Mouse (Mus musculus) ES-Bruce4 (cell line): Measurements from ENCODE around the gene Elf1. TPM values are rescaled to one million over a fixed set of nuclear protein-coding genes. Genes with fewer than 3 reads are reported as not detected.
"Not testable (repeated sequence)": the region's sequence is repeated elsewhere in the genome, so short reads cannot be mapped to it uniquely, and the experiment has no call there.

ENCODE experiments used
- H3K27ac ChIP-seq: 2 replicates; pipeline ENCODE4 v1.5.1; 2012; ENCODE audit warnings: low read length, inconsistent platforms; ENCODE audit not compliant: insufficient read depth
- H3K27me3 ChIP-seq: 2 replicates; pipeline ENCODE4 v1.6.1; 2012; ENCODE audit warnings: mild to moderate bottlenecking, low read length, inconsistent platforms; ENCODE audit not compliant: control insufficient read depth, poor library complexity, insufficient read depth, severe bottlenecking
- H3K36me3 ChIP-seq: 2 replicates; pipeline ENCODE4 v1.6.1; 2012; ENCODE audit warnings: inconsistent platforms, mild to moderate bottlenecking, low read length, moderate library complexity; ENCODE audit not compliant: control insufficient read depth, poor library complexity, insufficient read depth, severe bottlenecking
- H3K4me1 ChIP-seq: one replicate; pipeline ENCODE4 v1.8.1; 2011; ENCODE audit warnings: low read length; ENCODE audit not compliant: control insufficient read depth, insufficient read depth
- H3K4me3 ChIP-seq: 2 replicates; pipeline ENCODE4 v1.5.1; 2011; ENCODE audit warnings: low read depth, mild to moderate bottlenecking, low read length
- H3K9ac ChIP-seq: 2 replicates; pipeline ENCODE4 v1.6.1; 2012; ENCODE audit warnings: low read depth, mild to moderate bottlenecking, inconsistent platforms; ENCODE audit not compliant: poor library complexity, severe bottlenecking
- H3K9me3 ChIP-seq: replicated peaks from 2 replicates; pipeline ENCODE4 v1.6.1; 2012; ENCODE audit warnings: mild to moderate bottlenecking, low read length, inconsistent platforms; ENCODE audit not compliant: control insufficient read depth, poor library complexity, insufficient read depth, severe bottlenecking
- CTCF ChIP-seq: IDR thresholded peaks from one replicate; pipeline ENCODE4 v1.8.1; 2011; ENCODE audit warnings: low read depth, low read length
- EP300 ChIP-seq: IDR thresholded peaks from 2 replicates; pipeline ENCODE4 v1.6.1; 2011; ENCODE audit warnings: low read depth, low read length; ENCODE audit not compliant: insufficient read depth
- POLR2A ChIP-seq: IDR thresholded peaks from one replicate; pipeline ENCODE4 v1.8.1; 2011; ENCODE audit warnings: low read length; ENCODE audit not compliant: insufficient read depth
- polyA plus RNA-seq: library from polyadenylated mRNA; stranded (reverse); fragments of >200 nt; gene quantifications from 2 replicates; pipeline ENCODE4 v1.2.4, GENCODE M21; 2011; ENCODE audit warnings: low read depth; ENCODE audit not compliant: missing spikeins, insufficient read depth, insufficient read length

The Elf1 gene
- polyA plus RNA-seq, 1 experiment, result 20.4 TPM

GRCm38 (mm10) chr14:79532036-79532776 lies 51.2 kb downstream of the Elf1 start:
- Histone ChIP-seq H3K27me3 (no peaks in the 10 kb centered on the region), H3K27ac (no peak overlapping the region), H3K9ac (no peak overlapping the region), H3K9me3 (no peaks in the 10 kb centered on the region), H3K4me3 (no peak overlapping the region), H3K36me3 (no peaks in the 10 kb centered on the region; the same call in 1 of the 2 replicates), H3K4me1 (no peaks in the 10 kb centered on the region)
- TF ChIP-seq EP300 (no peak), CTCF (no peak), POLR2A (no peak)

- Histone ChIP-seq H3K27me3 (no peaks in the 10 kb centered on the region), H3K4me3 (no peak overlapping the region), H3K36me3 (no peaks in the 10 kb centered on the region; the same call in 1 of the 2 replicates), H3K9me3 (no peaks in the 10 kb centered on the region), H3K9ac (no peak overlapping the region), H3K4me1 (no peaks in the 10 kb centered on the region), H3K27ac (no peak overlapping the region)
- no peak for TF ChIP-seq CTCF
- no peak for TF ChIP-seq POLR2A
- no peak for TF ChIP-seq EP300
Measured at GRCm38 (mm10) chr14:79533350-79533749, 52.4 kb downstream of the Elf1 start.

GRCm38 (mm10) chr14:79534206-79534605 lies 53.2 kb downstream of the Elf1 start:
- Histone ChIP-seq H3K4me3 (no peak overlapping the region), H3K27ac (no peak overlapping the region), H3K9me3 (no peaks in the 10 kb centered on the region), H3K4me1 (no peaks in the 10 kb centered on the region), H3K36me3 (no peaks in the 10 kb centered on the region; the same call in 1 of the 2 replicates), H3K27me3 (no peaks in the 10 kb centered on the region), H3K9ac (no peak overlapping the region)
- TF ChIP-seq EP300, result no peak
- TF ChIP-seq CTCF, result no peak

- H3K9me3 ChIP-seq, H3K9ac ChIP-seq, H3K4me1 ChIP-seq, H3K27ac ChIP-seq, H3K27me3 ChIP-seq, H3K36me3 ChIP-seq, H3K4me3 ChIP-seq: not testable (repeated sequence)
Measured at GRCm38 (mm10) chr14:79534656-79535055, 53.7 kb downstream of the Elf1 start.

GRCm38 (mm10) chr14:79535318-79535717 lies 54.3 kb downstream of the Elf1 start:
- no peaks in the 10 kb centered on the region for H3K9me3 ChIP-seq
- H3K4me3 ChIP-seq, result no peak overlapping the region
- no peak overlapping the region for H3K27ac ChIP-seq
- no peaks in the 10 kb centered on the region for H3K27me3 ChIP-seq
- no peaks in the 10 kb centered on the region for H3K4me1 ChIP-seq
- TF ChIP-seq POLR2A (no peak), CTCF (no peak), EP300 (no peak)
- H3K9ac ChIP-seq, result no peak overlapping the region
- H3K36me3 ChIP-seq, result no peaks in the 10 kb centered on the region; the same call in 1 of the 2 replicates

GRCm38 (mm10) chr14:79536011-79536410 lies 55.0 kb downstream of the Elf1 start:
- Histone ChIP-seq H3K27ac (no peak overlapping the region), H3K4me1 (no peaks in the 10 kb centered on the region), H3K27me3 (no peaks in the 10 kb centered on the region), H3K9ac (no peak overlapping the region), H3K9me3 (no peaks in the 10 kb centered on the region), H3K36me3 (no peaks in the 10 kb centered on the region; the same call in 1 of the 2 replicates), H3K4me3 (no peak overlapping the region)
- TF ChIP-seq CTCF (no peak), POLR2A (no peak), EP300 (no peak)
